Mouse (Mus musculus) midbrain, embryonic 15.5 days (tissue): Measurements from ENCODE around the gene Lrrc20. TPM values are rescaled to one million over a fixed set of nuclear protein-coding genes. Genes with fewer than 3 reads are reported as not detected.
"Not testable (repeated sequence)": the region's sequence is repeated elsewhere in the genome, so short reads cannot be mapped to it uniquely, and the experiment has no call there.

Experiments
- ATAC-seq: fragments of 200-750 bp; cut with Nextera tagmentation; replicated peaks from 2 replicates; pipeline ENCODE4 v1.8.0; 2017; ENCODE audit warnings: moderate TSS enrichment
- H3K27ac ChIP-seq: fragments of 300-500 bp; sonication (generic); 2 replicates; pipeline ENCODE4 v1.5.1; 2015; ENCODE audit warnings: mild to moderate bottlenecking, inconsistent platforms
- H3K27me3 ChIP-seq: fragments of 300-500 bp; sonication (generic); replicated peaks from 2 replicates; pipeline ENCODE4 v1.6.1; 2015; ENCODE audit warnings: inconsistent platforms
- H3K36me3 ChIP-seq: fragments of 300-500 bp; sonication (generic); replicated peaks from 2 replicates; pipeline ENCODE4 v1.6.1; 2015; ENCODE audit warnings: inconsistent platforms
- H3K4me1 ChIP-seq: fragments of 300-500 bp; sonication (generic); 2 replicates; pipeline ENCODE4 v1.6.1; 2015; ENCODE audit warnings: inconsistent platforms
- H3K4me2 ChIP-seq: fragments of 300-500 bp; sonication (generic); 2 replicates; pipeline ENCODE4 v1.6.1; 2015; ENCODE audit warnings: inconsistent platforms, mild to moderate bottlenecking, moderate library complexity
- H3K4me3 ChIP-seq: fragments of 300-500 bp; sonication (generic); 2 replicates; pipeline ENCODE4 v1.5.1; 2015; ENCODE audit warnings: mild to moderate bottlenecking, inconsistent platforms
- H3K9ac ChIP-seq: fragments of 300-500 bp; sonication (generic); 2 replicates; pipeline ENCODE4 v1.6.1; 2015; ENCODE audit warnings: mild to moderate bottlenecking, inconsistent platforms
- H3K9me3 ChIP-seq: fragments of 300-500 bp; sonication (generic); 2 replicates; pipeline ENCODE4 v1.6.1; 2016; ENCODE audit warnings: inconsistent platforms
- WGBS: fragments of 180-500 bp; shearing (Covaris S2); methylation state at CpG from one replicate; pipeline ENCODE4 v1.1.7; 2015; ENCODE audit warnings: mixed read lengths; 5-methylcytosine and 5-hydroxymethylcytosine counted together
- polyA plus RNA-seq: library from polyadenylated mRNA; unstranded; fragments of >200 nt; fragmentation: Nextera tagmentation; extraction: Ambion mirVana; gene quantifications from 2 replicates; pipeline ENCODE4 v1.2.1, GENCODE M21; 2015

The Lrrc20 gene
- polyA plus RNA-seq, 1 experiment from 2014 or later = 18.1 TPM

GRCm38 (mm10) chr10:61451463-61451930, 24.1 kb upstream of the Lrrc20 start:
- ATAC-seq = no peak
- no peaks in the 10 kb centered on the region for H3K27me3 ChIP-seq
- H3K9me3 ChIP-seq = no peaks in the 10 kb centered on the region
- WGBS = 7% methylated on average over 8 of the region's 8 CpGs
- peak overlapping the region; percentile 78 for H3K4me2 ChIP-seq
- peak overlapping the region; percentile 75 for H3K9ac ChIP-seq
- peak overlapping the region; percentile 78 for H3K27ac ChIP-seq
- peak overlapping the region; percentile 98 for H3K4me3 ChIP-seq
- H3K36me3 ChIP-seq = no peaks in the 10 kb centered on the region
- H3K4me1 ChIP-seq = peaks cover 50% of the 10 kb centered on the region

DNA sequence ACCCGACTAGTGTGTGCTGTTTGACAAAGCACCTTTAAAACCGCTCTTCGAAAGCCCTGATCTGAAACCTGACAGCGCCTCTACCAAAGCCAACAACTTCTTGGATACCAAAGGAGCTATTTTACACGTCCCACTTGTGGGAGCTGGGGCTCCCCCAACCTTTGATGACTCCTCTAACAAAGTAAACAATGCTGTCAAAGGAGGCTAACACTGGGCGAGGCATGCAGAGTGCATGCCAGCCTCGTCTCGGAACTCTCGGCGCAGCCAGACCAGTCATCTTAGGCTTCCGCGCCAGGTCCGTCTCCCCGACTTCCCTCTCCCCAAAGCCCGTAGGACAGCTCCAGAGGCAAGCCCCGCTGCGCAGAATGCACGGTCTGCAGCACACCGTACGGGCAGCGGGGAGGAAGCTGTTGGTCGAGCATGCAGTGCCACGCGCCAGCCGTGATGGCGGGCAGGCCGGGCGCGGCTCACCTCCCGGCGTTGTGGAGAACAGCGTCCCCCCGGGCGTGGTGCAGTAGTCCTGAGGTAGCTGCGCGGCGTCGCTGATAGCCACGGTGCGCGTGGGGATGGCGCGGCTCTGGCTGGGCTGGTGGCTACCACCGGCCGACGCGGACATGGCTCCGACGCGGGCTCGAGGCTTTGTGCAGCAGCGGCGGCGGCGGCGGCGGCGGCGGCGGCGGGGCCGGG, 23.5 kb upstream of the Lrrc20 start:
- Histone ChIP-seq H3K9ac (peak overlapping the region; percentile 75), H3K4me2 (peak overlapping the region; percentile 78), H3K36me3 (no peaks in the 10 kb centered on the region), H3K4me1 (peaks cover 44% of the 10 kb centered on the region), H3K9me3 (no peaks in the 10 kb centered on the region), H3K27ac (peak overlapping the region; percentile 78), H3K4me3 (peak overlapping the region; percentile 98), H3K27me3 (no peaks in the 10 kb centered on the region)
- ATAC-seq = peak; percentile 65
- under 1% methylated on average over 49 of the region's 62 CpGs for WGBS

- Histone ChIP-seq H3K4me2 (peak within 1 kb of the TSS; percentile 78), H3K27ac (peak within 1 kb of the TSS; percentile 78), H3K27me3 (no peaks in the 10 kb centered on the region), H3K4me3 (peak within 1 kb of the TSS; percentile 98), H3K9me3 (no peaks in the 10 kb centered on the region), H3K4me1 (peaks cover 39% of the 10 kb centered on the region), H3K36me3 (no peaks in the 10 kb centered on the region), H3K9ac (peak within 1 kb of the TSS; percentile 75)
- WGBS = 0% methylated on average over 24 of the region's 36 CpGs
- peak; percentile 99 for ATAC-seq
Measured at GRCm38 (mm10) chr10:61452645-61453044, 23.0 kb upstream of the Lrrc20 start, which contains the start of gene Eif4ebp2. Gene Eif4ebp2 (minus strand): TSS chr10:61452661.

GRCm38 (mm10) chr10:61453171-61453570, 22.4 kb upstream of the Lrrc20 start:
- peak; percentile 28 for ATAC-seq
- H3K27me3 ChIP-seq, H3K27ac ChIP-seq, H3K9ac ChIP-seq, H3K36me3 ChIP-seq, H3K9me3 ChIP-seq: not testable (repeated sequence)
- 78% methylated on average over 3 of the region's 3 CpGs for WGBS
- Histone ChIP-seq H3K4me1 (peaks cover 33% of the 10 kb centered on the region), H3K4me2 (peak overlapping the region; percentile 78; the same call in 1 of the 2 replicates), H3K4me3 (0 out of 2 replicates have a peak overlapping the region, but pooled peaks have one; percentile 98)

GRCm38 (mm10) chr10:61457182-61457581, 18.4 kb upstream of the Lrrc20 start:
- H3K4me2 ChIP-seq = no peak overlapping the region
- 61% methylated on average over 3 of the region's 3 CpGs for WGBS
- no peak overlapping the region for H3K27ac ChIP-seq
- H3K9ac ChIP-seq = no peak overlapping the region
- H3K4me3 ChIP-seq = no peak overlapping the region
- no peak for ATAC-seq
- H3K27me3 ChIP-seq = no peaks in the 10 kb centered on the region
- no peaks in the 10 kb centered on the region for H3K36me3 ChIP-seq
- no peaks in the 10 kb centered on the region for H3K4me1 ChIP-seq
- no peaks in the 10 kb centered on the region for H3K9me3 ChIP-seq

DNA sequence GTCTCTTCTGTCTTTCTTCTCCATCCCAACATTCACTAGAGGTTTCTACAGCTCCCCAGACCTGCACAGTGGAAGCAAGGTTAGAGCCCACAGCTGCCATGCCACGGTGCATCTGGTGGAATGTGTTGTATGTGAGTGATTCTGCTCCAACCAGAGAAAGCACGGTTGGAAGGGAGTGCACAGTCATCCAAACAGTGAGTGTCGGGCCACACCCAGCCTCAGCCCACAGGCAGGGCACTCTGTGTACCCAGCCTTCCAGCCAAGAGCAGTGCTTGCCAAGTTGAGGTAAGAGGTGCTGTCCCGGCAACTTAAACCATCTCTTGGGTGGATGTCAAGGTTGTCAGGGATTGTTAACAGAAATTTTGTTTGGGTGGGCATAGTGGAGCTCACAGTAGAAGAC, 10.6 kb upstream of the Lrrc20 start:
- Histone ChIP-seq H3K36me3 (no peaks in the 10 kb centered on the region), H3K9ac (no peak overlapping the region), H3K4me1 (no peaks in the 10 kb centered on the region), H3K27ac (no peak overlapping the region), H3K9me3 (no peaks in the 10 kb centered on the region), H3K27me3 (no peaks in the 10 kb centered on the region), H3K4me3 (no peak overlapping the region), H3K4me2 (no peak overlapping the region)
- no peak for ATAC-seq
- 83% methylated on average over 4 of the region's 4 CpGs for WGBS

GRCm38 (mm10) chr10:61466242-61466641, 9.4 kb upstream of the Lrrc20 start:
- no peaks in the 10 kb centered on the region for H3K9me3 ChIP-seq
- no peak overlapping the region for H3K27ac ChIP-seq
- no peak for ATAC-seq
- 69% methylated on average over 8 of the region's 8 CpGs for WGBS
- H3K36me3 ChIP-seq = no peaks in the 10 kb centered on the region
- no peak overlapping the region for H3K4me2 ChIP-seq
- no peaks in the 10 kb centered on the region for H3K27me3 ChIP-seq
- H3K9ac ChIP-seq = no peak overlapping the region
- H3K4me3 ChIP-seq = no peak overlapping the region
- H3K4me1 ChIP-seq = no peaks in the 10 kb centered on the region

DNA sequence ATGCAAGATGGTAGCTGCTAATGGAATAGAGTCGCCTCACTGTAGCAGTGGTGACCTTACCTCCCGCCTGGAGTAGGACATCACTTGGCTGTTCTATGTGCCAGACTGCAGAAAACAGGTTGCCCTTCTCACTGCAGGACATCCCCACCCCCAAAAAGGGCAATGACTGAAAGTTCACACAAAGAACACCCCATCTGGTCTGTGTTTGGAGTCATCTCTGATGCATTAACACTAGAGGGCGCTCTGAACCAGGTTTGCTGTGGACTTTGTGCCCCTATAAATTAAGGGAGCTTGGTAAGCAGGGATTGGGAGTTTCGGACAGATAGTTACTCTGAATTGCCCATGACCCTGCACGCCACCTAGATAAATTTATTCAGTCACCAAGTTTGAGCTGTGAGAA, 8.7 kb upstream of the Lrrc20 start:
- Histone ChIP-seq H3K36me3 (no peaks in the 10 kb centered on the region), H3K4me3 (no peak overlapping the region), H3K4me2 (no peak overlapping the region), H3K9ac (no peak overlapping the region), H3K27ac (no peak overlapping the region), H3K4me1 (no peaks in the 10 kb centered on the region), H3K27me3 (no peaks in the 10 kb centered on the region), H3K9me3 (no peaks in the 10 kb centered on the region)
- ATAC-seq = peak; percentile 30; the same call in 1 of the 2 replicates
- 20% methylated on average over 5 of the region's 5 CpGs for WGBS

DNA sequence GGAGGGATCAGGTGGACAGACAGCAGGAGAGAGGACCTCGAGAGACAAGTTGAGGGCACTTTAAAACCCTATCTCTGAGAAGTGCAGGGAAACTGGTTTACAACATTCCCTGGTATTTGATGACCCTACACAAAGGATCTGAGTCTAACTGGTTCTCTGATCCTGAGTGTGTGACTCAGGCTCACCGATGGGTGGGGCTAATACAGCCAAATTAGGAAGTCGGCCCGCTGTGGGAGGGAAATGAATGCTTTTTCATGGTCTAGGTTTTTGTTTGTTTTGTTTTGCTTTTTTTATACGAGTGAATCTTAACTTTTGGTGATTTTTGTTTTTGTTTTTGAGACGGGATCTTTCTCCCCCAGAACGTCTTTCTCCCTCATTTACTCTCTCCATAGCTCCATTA, 6.7 kb upstream of the Lrrc20 start:
- no peaks in the 10 kb centered on the region for H3K36me3 ChIP-seq
- H3K9ac ChIP-seq = no peak overlapping the region
- H3K9me3 ChIP-seq = no peaks in the 10 kb centered on the region
- ATAC-seq = no peak
- no peaks in the 10 kb centered on the region for H3K4me1 ChIP-seq
- no peak overlapping the region for H3K4me2 ChIP-seq
- 70% methylated on average over 7 of the region's 7 CpGs for WGBS
- no peaks in the 10 kb centered on the region for H3K27me3 ChIP-seq
- H3K27ac ChIP-seq = no peak overlapping the region
- H3K4me3 ChIP-seq = no peak overlapping the region

GRCm38 (mm10) chr10:61473640-61474039, 2.0 kb upstream of the Lrrc20 start:
- WGBS = 72% methylated on average over 3 of the region's 3 CpGs
- H3K27ac ChIP-seq = no peak overlapping the region
- peaks cover 23% of the 10 kb centered on the region for H3K4me1 ChIP-seq
- H3K9ac ChIP-seq = no peak overlapping the region
- no peaks in the 10 kb centered on the region for H3K36me3 ChIP-seq
- no peaks in the 10 kb centered on the region for H3K9me3 ChIP-seq
- no peaks in the 10 kb centered on the region for H3K27me3 ChIP-seq
- no peak for ATAC-seq
- H3K4me3 ChIP-seq = no peak overlapping the region
- H3K4me2 ChIP-seq = no peak overlapping the region

DNA sequence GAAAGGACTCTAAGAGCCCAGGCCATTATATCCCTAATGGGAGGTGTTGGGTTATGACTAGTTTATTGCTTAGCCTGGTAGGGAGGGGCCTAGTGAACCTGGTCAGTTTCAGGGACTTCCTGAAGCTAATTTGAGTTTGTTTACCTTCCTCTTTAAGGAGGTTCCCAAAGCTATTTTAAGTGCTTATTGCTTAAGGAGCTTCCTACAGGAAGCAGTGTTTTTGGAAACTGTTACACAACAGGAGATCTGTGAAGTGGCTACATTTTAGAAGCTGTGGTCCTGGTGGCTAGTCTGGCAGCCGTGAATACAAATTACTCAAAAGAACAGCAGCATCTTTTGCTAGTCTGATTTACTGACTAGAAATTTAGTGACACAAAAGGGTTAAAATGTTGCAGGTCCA, 1.3 kb upstream of the Lrrc20 start:
- peaks cover 23% of the 10 kb centered on the region for H3K4me1 ChIP-seq
- H3K27me3 ChIP-seq = no peaks in the 10 kb centered on the region
- H3K4me3 ChIP-seq = peak overlapping the region; percentile 91
- no peak overlapping the region for H3K27ac ChIP-seq
- no peaks in the 10 kb centered on the region for H3K9me3 ChIP-seq
- no peaks in the 10 kb centered on the region for H3K36me3 ChIP-seq
- H3K9ac ChIP-seq = no peak overlapping the region; the same call in 1 of the 2 replicates
- 81% methylated on average over 1 of the region's 1 CpGs for WGBS
- H3K4me2 ChIP-seq = peak overlapping the region; percentile 97
- ATAC-seq = no peak

DNA sequence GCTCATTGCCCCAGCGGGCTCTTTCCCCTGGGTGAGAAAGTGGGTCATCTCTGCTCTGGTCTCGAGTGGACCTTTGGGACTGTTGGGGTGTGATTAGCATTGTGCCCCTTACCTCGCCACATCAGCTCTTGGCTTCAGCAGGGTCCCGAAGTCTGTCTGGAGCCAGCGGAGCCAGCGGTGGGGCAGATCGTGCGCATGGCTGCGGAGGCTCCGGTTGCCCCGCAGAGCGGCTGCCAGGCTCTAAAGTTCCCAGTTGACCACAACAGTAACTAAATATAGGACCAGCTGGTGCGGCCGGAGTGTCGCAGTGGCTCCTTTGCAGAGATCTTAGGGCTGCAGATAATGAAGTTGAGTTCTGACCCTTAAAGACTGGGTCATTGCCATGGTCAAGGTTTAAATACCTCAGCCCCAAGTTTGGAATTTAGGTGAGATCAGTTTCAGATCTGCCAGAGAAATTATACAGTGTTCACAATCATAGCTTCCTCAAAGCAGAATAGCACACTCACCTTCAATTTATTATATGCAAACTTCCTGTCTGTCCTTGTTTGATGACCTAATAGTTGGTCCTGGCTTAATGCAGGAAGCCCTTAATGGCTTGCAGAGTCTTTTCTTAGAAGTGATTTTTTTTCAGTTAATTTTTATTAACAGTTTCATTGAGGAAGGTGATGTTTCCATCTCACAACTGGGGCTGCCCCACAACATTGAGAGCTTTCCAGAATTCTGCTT, 1.0 kb downstream of the Lrrc20 start:
- Histone ChIP-seq H3K4me2 (peak overlapping the region; percentile 97), H3K4me3 (peak overlapping the region; percentile 91), H3K4me1 (peaks cover 23% of the 10 kb centered on the region), H3K27ac (no peak overlapping the region), H3K27me3 (no peaks in the 10 kb centered on the region), H3K9ac (peak overlapping the region; percentile 76), H3K9me3 (no peaks in the 10 kb centered on the region), H3K36me3 (no peaks in the 10 kb centered on the region)
- no peak for ATAC-seq
- WGBS = 1% methylated on average over 15 of the region's 15 CpGs
